Mouse (Mus musculus) kidney, embryonic 16.5 days (tissue): Measurements from ENCODE around the gene Ccdc170. TPM values are rescaled to one million over a fixed set of nuclear protein-coding genes. Genes with fewer than 3 reads are reported as not detected.

Experiments
- ATAC-seq: fragments of 200-750 bp; cut with Nextera tagmentation; 2 replicates; pipeline ENCODE4 v1.8.0; 2017; ENCODE audit warnings: moderate TSS enrichment; ENCODE audit not compliant: low FRiP score, low TSS enrichment
- H3K27ac ChIP-seq: fragments of 300-500 bp; sonication (generic); 2 replicates; pipeline ENCODE4 v1.5.1; 2014; ENCODE audit warnings: low read length
- H3K27me3 ChIP-seq: fragments of 300-500 bp; sonication (generic); 2 replicates; pipeline ENCODE4 v1.6.1; 2014; ENCODE audit warnings: low read length, control low read depth, mixed read lengths; ENCODE audit not compliant: insufficient read depth
- H3K36me3 ChIP-seq: fragments of 300-500 bp; sonication (generic); 2 replicates; pipeline ENCODE4 v1.6.1; 2014; ENCODE audit warnings: low read length, control low read depth, mixed read lengths; ENCODE audit not compliant: insufficient read depth
- H3K4me1 ChIP-seq: fragments of 300-500 bp; sonication (generic); 2 replicates; pipeline ENCODE4 v1.6.1; 2014; ENCODE audit warnings: low read length, control low read depth, mixed read lengths; ENCODE audit not compliant: insufficient read depth
- H3K4me2 ChIP-seq: fragments of 300-500 bp; sonication (generic); replicated peaks from 2 replicates; pipeline ENCODE4 v1.6.1; 2014; ENCODE audit warnings: low read depth, low read length
- H3K4me3 ChIP-seq: fragments of 300-500 bp; sonication (generic); 2 replicates; pipeline ENCODE4 v1.5.1; 2014; ENCODE audit warnings: mild to moderate bottlenecking, low read length
- H3K9ac ChIP-seq: fragments of 300-500 bp; sonication (generic); replicated peaks from 2 replicates; pipeline ENCODE4 v1.6.1; 2014; ENCODE audit warnings: low read length
- H3K9me3 ChIP-seq: fragments of 300-500 bp; sonication (generic); 2 replicates; pipeline ENCODE4 v1.6.1; 2016; ENCODE audit warnings: low read length, control low read depth
- WGBS: fragments of 180-500 bp; shearing (Covaris S2); extraction: QIAGEN DNeasy Blood & Tissue Kit; methylation state at CpG from one replicate; pipeline ENCODE4 v1.1.7; 2014; 5-methylcytosine and 5-hydroxymethylcytosine counted together
- polyA plus RNA-seq: library from polyadenylated mRNA; unstranded; fragments of >200 nt; fragmentation: Nextera tagmentation; extraction: Ambion mirVana; gene quantifications from 2 replicates; pipeline ENCODE4 v1.2.1, GENCODE M21; 2015

Ccdc170 gene
- polyA plus RNA-seq, 1 experiment from 2014 or later, result 2.2 TPM

- 97% methylated on average over 2 of the region's 2 CpGs for WGBS
- no peak overlapping the region for H3K4me2 ChIP-seq
- H3K36me3 ChIP-seq, result peaks cover 3% of the 10 kb centered on the region; the same call in 1 of the 2 replicates
- H3K4me3 ChIP-seq, result no peak overlapping the region
- ATAC-seq, result no peak
- H3K9ac ChIP-seq, result no peak overlapping the region
- no peaks in the 10 kb centered on the region for H3K4me1 ChIP-seq
- no peaks in the 10 kb centered on the region for H3K27me3 ChIP-seq
- H3K27ac ChIP-seq, result no peak overlapping the region
- H3K9me3 ChIP-seq, result peaks cover 9% of the 10 kb centered on the region
Observed at GRCm38 (mm10) chr10:4545550-4545949, 63.2 kb downstream of the Ccdc170 start.

- peak; percentile 92 for ATAC-seq
- H3K27ac ChIP-seq, result peak overlapping the region; percentile 85
- no peak overlapping the region for H3K9ac ChIP-seq
- H3K4me1 ChIP-seq, result peaks cover 33% of the 10 kb centered on the region
- H3K36me3 ChIP-seq, result no peaks in the 10 kb centered on the region
- no peak overlapping the region for H3K4me2 ChIP-seq
- WGBS, result 22% methylated on average over 9 of the region's 9 CpGs
- no peaks in the 10 kb centered on the region for H3K27me3 ChIP-seq
- no peaks in the 10 kb centered on the region for H3K9me3 ChIP-seq
- H3K4me3 ChIP-seq, result no peak overlapping the region
Observed at GRCm38 (mm10) chr10:4553442-4554119, 71.3 kb downstream of the Ccdc170 start.

GRCm38 (mm10) chr10:4556842-4557377, 74.6 kb downstream of the Ccdc170 start:
- H3K4me2 ChIP-seq, result no peak overlapping the region
- 83% methylated on average over 3 of the region's 3 CpGs for WGBS
- H3K9me3 ChIP-seq, result no peaks in the 10 kb centered on the region
- H3K4me3 ChIP-seq, result no peak overlapping the region
- no peaks in the 10 kb centered on the region for H3K36me3 ChIP-seq
- ATAC-seq, result no peak
- H3K27me3 ChIP-seq, result no peaks in the 10 kb centered on the region
- H3K9ac ChIP-seq, result no peak overlapping the region
- no peak overlapping the region for H3K27ac ChIP-seq
- H3K4me1 ChIP-seq, result peaks cover 36% of the 10 kb centered on the region

GRCm38 (mm10) chr10:4559132-4559531, 76.8 kb downstream of the Ccdc170 start:
- Histone ChIP-seq H3K27ac (peak overlapping the region; percentile 54; the same call in 1 of the 2 replicates), H3K9me3 (no peaks in the 10 kb centered on the region), H3K4me3 (no peak overlapping the region), H3K4me1 (peaks cover 14% of the 10 kb centered on the region), H3K9ac (no peak overlapping the region), H3K27me3 (no peaks in the 10 kb centered on the region), H3K36me3 (no peaks in the 10 kb centered on the region), H3K4me2 (no peak overlapping the region)
- ATAC-seq, result peak; percentile 78
- 22% methylated on average over 4 of the region's 4 CpGs for WGBS

GRCm38 (mm10) chr10:4565148-4565547, 82.8 kb downstream of the Ccdc170 start:
- no peak overlapping the region for H3K4me3 ChIP-seq
- no peaks in the 10 kb centered on the region for H3K9me3 ChIP-seq
- no peak overlapping the region for H3K4me2 ChIP-seq
- 96% methylated on average over 1 of the region's 1 CpGs for WGBS
- no peak overlapping the region for H3K27ac ChIP-seq
- no peaks in the 10 kb centered on the region for H3K27me3 ChIP-seq
- H3K9ac ChIP-seq, result no peak overlapping the region
- no peaks in the 10 kb centered on the region for H3K4me1 ChIP-seq
- H3K36me3 ChIP-seq, result no peaks in the 10 kb centered on the region
- no peak for ATAC-seq

- Histone ChIP-seq H3K4me2 (no peak overlapping the region), H3K4me3 (no peak overlapping the region), H3K9me3 (no peaks in the 10 kb centered on the region; the same call in 1 of the 2 replicates), H3K27ac (no peak overlapping the region), H3K9ac (no peak overlapping the region), H3K4me1 (no peaks in the 10 kb centered on the region), H3K36me3 (no peaks in the 10 kb centered on the region), H3K27me3 (no peaks in the 10 kb centered on the region)
- 96% methylated on average over 4 of the region's 4 CpGs for WGBS
- ATAC-seq, result no peak
Observed at GRCm38 (mm10) chr10:4570778-4571177, 88.5 kb downstream of the Ccdc170 start.

- Histone ChIP-seq H3K27me3 (no peaks in the 10 kb centered on the region), H3K4me2 (no peak overlapping the region), H3K4me1 (no peaks in the 10 kb centered on the region), H3K4me3 (no peak overlapping the region), H3K36me3 (no peaks in the 10 kb centered on the region), H3K9me3 (no peaks in the 10 kb centered on the region; the same call in 1 of the 2 replicates), H3K27ac (no peak overlapping the region), H3K9ac (no peak overlapping the region)
- no peak for ATAC-seq
- WGBS, result 86% methylated on average over 4 of the region's 4 CpGs
Observed at GRCm38 (mm10) chr10:4571304-4571703, 89.0 kb downstream of the Ccdc170 start.

- H3K4me2 ChIP-seq, result no peak overlapping the region
- ATAC-seq, result no peak
- no peak overlapping the region for H3K4me3 ChIP-seq
- peaks cover 4% of the 10 kb centered on the region; the same call in 1 of the 2 replicates for H3K9me3 ChIP-seq
- H3K4me1 ChIP-seq, result no peaks in the 10 kb centered on the region
- no peaks in the 10 kb centered on the region for H3K27me3 ChIP-seq
- H3K27ac ChIP-seq, result no peak overlapping the region
- no peak overlapping the region for H3K9ac ChIP-seq
- no peaks in the 10 kb centered on the region for H3K36me3 ChIP-seq
- 87% methylated on average over 5 of the region's 5 CpGs for WGBS
Observed at GRCm38 (mm10) chr10:4581905-4582304, 99.6 kb downstream of the Ccdc170 start.

GRCm38 (mm10) chr10:4586691-4587090, 104.4 kb downstream of the Ccdc170 start:
- 80% methylated on average over 6 of the region's 6 CpGs for WGBS

GRCm38 (mm10) chr10:4589576-4589975, 107.3 kb downstream of the Ccdc170 start:
- Histone ChIP-seq H3K9ac (no peak overlapping the region), H3K4me2 (no peak overlapping the region), H3K27ac (no peak overlapping the region), H3K36me3 (no peaks in the 10 kb centered on the region), H3K27me3 (no peaks in the 10 kb centered on the region), H3K4me1 (0 out of 2 replicates have a peak, but pooled peaks cover 4% of the 10 kb centered on the region), H3K4me3 (no peak overlapping the region), H3K9me3 (peaks cover 6% of the 10 kb centered on the region; the same call in 1 of the 2 replicates)
- 49% methylated on average over 4 of the region's 4 CpGs for WGBS
- ATAC-seq, result peak; percentile 67; the same call in 1 of the 2 replicates

More at GRCm38 (mm10) chr10:4586691-4587090, 104.4 kb downstream of the Ccdc170 start:
- Histone ChIP-seq H3K4me1 (0 out of 2 replicates have a peak, but pooled peaks cover 4% of the 10 kb centered on the region), H3K9ac (no peak overlapping the region), H3K4me2 (no peak overlapping the region), H3K4me3 (no peak overlapping the region), H3K36me3 (no peaks in the 10 kb centered on the region), H3K27me3 (no peaks in the 10 kb centered on the region), H3K9me3 (peaks cover 6% of the 10 kb centered on the region; the same call in 1 of the 2 replicates), H3K27ac (no peak overlapping the region)
- ATAC-seq, result no peak
